Mouse (Mus musculus) embryo, embryonic 9.5 days (tissue): ENCODE measurements around the gene Cfap99.

ENCODE experiments used
- DNase-seq: peaks from one replicate; pipeline ENCODE4 v3.0.0-alpha.2; 2017; ENCODE audit errors: extremely low spot score

Gene Cfap99

DNA sequence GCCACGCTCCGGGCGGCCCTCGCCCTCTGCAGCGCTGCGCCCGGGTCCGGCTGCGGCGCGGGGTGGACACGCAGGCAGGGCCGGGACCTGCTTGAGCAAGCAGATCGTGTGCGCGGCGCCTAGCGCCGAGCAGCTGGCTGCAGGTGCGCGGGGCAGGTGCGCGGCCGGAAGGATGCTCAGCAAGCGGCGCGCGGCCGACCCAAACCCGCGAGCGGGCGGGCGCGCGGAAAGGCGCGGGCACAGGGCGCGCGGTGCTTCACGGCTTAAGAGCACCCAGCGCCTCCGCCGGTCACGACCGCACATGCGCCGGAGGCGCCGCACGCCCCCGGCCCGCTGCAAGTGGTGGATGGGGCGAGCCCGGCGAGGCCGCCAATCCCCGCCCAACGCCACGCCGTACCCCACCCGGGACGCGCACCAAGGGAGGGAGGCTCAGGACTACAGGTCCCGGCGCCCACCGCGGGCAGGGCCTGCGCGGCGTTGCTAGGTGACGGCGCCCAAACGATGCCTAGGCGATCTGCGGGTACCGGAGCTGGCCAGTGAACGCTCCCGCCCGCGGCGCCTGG is at the start of gene Cfap99, which contains the start of gene Zfyve28:
Cfap99 (plus strand) TSS at position 447 of the 563 bp plus-strand sequence.
Zfyve28 (minus strand) TSS at position 296 of the 563 bp plus-strand sequence.
- DNase-seq = peak; percentile 85

DNA sequence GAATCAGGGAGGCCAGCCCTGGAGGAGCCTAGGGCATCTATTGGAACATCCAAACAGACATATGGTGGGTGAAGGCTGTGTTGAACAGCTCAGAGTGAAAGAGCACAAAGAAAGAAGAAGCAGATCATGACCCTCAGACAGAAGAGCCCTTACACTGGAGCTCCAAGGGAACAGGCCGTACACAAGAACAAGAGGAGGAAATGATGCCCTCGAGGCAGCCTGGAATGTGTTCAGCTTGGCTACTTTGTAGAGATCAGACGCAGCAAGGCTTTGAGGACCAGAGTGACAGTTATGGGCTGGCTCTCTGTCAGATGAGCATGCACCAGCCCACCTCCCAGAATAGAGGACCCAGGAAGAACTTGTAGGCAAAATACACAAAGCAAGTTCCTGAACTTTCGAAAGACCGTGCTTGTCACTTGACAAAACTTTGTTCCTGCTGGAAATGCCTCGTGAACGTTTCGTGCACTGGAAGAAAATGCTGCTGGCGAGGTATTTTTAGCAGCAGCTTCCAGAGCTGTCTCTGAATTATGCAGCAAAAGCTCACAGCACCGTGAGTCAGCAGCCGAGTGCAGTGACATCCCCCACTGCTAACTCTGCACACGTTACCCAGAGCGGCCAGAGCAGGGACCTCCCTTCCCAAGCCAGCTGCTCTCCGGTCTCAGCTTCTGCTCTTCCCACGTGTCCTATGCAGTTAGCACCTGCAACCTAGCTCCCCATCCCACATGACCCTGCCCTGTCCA is 46.0 kb upstream of the Cfap99 start:
- no peak for DNase-seq

DNA sequence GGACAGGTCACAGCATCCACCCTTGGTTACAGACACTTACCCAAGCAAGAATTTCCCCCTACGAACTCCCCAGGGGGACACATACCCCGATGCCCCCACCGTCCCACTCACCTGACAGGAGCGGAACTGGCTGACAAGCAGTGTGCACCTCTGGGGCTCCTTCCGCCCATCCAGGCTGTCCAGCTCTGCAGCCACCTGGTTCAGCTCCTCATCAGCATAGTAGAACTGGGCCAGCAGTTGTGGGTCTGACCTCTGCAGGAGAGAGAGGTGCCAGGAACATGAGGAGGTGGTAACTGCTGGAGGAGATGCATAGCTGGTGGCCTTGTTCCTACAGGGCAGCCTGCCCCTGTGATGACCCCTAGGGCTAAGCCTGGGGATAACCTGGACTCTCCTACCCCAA is 45.3 kb upstream of the Cfap99 start:
- DNase-seq = no peak

DNA sequence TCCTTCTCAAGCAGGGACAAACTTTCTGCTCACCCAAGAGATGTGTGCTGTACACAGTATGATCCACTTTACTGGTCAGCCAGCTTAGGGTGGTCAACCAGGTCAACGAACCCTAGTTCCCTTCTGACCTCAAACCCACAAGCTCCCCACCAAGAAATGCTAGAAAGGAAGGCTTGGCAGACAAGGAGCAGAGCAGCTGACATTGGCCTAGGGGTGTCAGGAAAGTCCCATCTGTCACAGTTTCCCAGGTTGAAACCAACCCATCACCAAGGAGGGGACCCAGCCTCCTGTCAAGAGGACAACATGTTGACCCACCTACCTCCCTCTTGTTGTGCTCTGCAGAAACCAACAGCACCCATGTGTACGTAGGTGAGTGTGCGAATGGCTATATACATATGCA is 42.0 kb upstream of the Cfap99 start:
- DNase-seq = no peak

DNA sequence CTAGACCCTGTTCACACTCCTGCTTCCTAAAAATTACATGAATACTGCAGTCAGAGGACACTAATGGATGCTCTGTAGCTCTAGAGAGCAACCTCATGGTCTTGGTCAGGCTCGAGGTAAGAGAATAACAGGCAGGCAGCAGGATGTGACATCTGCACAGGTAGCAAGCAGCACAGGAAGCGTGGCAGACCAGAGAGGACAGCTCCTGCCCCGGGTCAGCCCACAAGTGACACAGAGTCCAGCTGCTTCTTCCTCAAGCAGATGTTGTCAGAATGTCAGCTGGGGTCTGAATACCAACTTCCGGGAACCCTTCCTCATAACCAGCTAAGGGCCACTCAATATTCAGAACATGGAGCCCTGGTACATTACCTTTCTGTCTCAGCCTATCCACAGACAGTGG is 39.3 kb upstream of the Cfap99 start:
- no peak for DNase-seq

DNA sequence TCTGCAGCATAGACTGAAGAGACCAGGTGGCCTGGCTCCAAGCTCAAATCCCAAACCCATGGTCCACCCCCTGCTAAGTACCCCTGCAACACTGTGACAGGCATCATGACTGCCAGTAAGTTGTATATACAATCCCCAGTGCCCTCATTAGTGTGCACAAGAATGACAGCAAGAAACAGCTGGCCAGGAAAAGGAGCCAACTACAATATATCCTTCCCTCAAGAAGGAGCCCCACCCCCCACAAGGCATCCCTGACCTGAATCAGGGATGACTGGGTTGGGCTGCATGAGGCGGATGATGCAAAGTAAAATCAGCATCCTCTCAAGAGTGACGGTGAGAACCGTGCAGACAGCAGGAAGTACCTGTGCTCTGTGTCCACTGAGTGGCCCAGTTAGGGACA is 38.3 kb upstream of the Cfap99 start:
- no peak for DNase-seq

DNA sequence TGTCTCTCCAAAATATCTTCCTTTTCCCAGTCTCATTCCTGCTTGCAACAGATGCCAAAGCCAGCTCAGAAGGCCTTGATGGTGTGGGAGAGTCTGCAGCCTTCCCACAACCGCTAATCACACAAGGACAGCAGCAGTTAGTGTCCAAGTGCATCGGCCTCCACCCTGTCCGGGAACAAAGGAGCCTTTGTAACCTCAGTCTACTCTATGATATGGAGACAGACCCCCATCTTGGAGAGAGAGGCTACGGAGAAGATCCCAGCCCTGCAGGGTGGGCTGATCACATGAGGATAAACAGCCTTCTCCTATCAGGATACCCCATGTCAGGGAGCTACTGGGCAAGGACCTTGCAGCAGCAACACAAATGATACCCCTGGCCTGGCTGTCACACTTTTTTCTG is 36.6 kb upstream of the Cfap99 start:
- DNase-seq = no peak

DNA sequence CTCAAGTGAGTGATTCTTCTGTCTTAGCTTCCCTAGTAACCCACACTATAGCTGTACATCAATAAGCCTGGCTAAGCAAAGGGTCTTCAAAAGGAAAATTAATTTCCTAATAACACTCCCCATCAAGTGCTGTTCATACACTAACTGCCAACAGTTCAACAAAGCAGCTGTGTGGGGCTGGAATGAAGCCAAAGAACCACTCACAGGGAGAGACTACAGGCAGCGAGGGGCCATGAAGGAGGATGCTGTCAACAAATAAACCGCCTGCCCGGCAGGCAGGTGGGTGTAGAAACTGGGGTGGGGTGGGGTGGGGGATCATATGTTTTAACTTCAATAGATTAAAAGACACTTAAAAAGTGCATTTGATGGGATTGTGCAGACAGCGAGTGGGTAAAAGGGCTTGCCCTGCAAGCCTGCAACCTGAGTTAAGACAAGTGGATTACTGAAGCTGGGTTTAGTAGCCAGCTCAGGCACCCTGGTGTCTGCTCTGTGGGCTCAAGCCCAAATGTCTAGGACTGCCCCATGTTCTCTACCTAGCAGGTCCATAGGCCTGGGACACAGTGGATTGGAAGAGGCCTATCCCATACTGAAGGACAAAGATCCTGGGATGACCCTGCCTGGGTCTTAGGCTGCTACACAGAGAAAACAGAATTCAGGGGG is 36.0 kb upstream of the Cfap99 start:
- DNase-seq = no peak

DNA sequence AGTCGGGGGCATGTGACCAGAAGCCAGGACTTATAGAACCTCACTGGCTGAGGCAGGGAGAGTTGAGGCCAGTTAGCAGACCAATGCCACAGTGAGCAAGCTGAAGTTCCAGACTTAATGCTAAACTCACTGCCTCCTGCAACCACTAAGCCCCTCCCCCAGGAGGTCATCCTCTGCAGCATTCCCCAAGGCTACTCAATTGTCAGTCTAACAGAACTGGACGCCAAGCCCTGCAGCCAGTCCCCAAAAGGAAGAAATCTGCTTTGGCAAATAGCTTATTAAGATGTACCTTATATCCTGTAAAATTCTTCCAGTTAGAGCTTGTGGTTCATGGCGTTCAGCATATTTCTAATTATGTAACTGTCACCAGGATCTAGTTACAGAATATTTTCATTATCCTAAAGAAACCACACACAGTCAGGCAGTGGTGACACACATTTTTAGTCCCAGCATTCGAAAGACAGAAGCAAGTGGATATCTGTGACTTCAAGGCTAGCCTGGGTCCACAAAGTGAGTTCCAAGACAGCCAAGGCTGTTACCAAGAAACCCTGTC is 35.4 kb upstream of the Cfap99 start:
- no peak for DNase-seq

DNA sequence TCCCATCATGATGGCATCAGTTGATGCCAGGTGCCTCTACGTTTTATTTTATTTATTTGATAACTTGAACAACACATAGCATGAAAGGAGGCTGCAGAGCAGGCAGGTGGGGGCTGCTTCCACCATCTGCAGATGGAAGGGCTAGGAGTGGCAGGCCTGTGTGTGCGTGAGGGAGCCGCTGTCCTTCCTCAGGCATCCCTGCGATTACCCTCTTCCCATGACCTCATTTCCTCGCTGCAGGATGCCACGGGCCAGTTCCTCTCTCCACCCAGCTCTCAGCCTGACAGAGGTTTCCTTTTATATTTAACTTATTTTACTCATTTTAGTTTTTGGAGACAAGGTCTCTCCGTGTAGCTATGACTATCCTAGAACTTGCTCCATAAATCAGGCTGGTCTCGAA is 34.1 kb upstream of the Cfap99 start:
- DNase-seq = no peak

DNA sequence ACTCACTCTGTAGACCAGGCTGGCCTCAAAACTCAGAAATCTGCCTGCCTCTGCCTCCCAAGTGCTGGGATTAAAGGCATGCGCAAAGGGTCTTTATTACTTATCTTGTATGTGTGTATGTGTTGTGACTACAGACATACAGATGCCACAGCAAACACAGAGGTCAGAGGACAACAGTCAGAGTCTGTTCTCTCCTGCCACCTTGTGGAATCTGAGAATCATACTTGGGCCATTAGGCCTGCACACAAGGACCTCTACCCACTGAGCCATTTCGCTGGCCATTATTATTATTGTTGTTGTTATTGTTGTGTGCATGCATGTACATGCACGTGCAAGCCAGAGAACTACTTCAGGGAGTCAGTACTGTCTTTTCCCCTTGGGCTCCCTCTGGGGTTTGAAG is 33.2 kb upstream of the Cfap99 start:
- DNase-seq = no peak

DNA sequence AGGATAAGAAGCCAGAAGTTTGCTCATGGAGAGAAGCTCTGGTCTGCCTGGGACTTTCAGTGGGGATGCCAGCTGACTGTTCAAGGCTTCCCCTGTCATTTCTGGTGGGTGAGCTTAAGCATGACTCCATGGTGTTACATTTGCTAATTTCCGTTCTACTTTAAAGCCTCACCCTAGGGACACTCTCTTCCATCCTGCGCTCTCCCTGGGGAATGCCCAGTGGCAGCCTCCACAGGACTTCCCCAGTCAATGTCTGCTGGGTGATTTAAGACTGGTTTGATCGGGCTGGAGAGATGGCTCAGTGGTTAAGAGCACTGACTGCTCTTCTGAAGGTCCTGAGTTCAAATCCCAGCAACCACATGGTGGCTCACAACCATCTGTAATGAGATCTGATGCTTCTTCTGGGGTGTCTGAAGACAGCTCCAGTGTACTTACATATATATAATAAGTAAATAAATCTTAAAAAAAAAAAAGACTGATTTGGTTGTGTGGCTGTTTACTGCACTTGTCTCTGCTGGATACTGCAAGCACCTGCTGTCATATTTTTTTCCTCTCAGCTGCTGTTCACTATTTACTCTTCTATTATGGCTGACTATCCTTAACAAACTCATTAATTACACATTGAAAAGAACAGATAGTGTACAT is 29.1 kb upstream of the Cfap99 start:
- no peak for DNase-seq

DNA sequence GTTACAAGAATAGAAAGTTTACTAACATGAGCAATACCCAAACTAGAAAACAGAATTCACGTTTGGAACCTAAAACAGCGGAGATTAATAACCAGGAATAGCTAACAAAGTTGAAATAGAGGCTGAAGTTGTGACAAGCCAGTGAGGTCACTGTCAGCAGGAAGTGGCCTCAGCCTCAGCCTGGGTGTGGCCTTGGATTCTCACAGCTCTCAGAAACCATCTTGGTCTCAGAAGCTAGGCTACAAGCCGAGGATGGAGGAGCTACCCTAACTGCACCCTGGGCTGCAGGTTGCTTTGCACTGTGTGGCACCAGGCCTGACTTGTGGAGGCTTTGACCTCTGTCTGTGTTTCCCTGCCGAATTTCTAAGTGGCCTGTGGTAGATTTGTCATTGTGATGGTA is 22.3 kb upstream of the Cfap99 start:
- DNase-seq = no peak

DNA sequence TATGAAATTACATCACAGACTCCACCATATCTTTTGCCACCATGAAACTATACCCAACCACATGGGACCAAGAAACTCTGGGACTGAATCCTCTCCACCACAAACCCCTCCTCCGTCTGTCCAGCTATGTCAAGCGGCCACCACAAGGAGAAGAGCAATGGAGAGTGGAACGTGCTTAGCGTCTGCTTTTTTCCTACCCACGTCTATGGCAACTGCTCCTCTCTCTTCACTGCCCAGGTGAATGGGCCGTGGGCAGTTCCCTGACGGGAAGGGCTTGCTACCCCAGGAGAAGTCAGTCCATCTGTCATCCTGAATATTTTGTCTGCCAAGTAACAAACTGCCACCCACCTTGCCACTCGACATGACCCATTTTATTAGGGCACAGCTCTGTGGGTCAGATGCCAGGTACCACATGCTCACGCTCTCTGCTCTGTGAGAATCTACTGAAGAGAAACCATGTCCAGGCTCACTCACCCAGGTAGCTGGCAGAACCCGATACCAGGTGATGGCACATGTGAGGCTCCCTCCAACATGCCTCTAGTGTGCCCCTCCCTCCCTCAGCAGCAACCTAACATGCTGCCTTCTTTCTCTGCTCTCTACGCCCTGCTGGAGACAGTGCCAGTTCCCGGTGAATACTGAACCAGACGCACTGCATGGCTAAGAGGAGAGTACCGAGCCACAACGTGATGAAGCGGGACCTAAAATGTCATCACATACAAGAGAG is 19.0 kb upstream of the Cfap99 start:
- no peak for DNase-seq

DNA sequence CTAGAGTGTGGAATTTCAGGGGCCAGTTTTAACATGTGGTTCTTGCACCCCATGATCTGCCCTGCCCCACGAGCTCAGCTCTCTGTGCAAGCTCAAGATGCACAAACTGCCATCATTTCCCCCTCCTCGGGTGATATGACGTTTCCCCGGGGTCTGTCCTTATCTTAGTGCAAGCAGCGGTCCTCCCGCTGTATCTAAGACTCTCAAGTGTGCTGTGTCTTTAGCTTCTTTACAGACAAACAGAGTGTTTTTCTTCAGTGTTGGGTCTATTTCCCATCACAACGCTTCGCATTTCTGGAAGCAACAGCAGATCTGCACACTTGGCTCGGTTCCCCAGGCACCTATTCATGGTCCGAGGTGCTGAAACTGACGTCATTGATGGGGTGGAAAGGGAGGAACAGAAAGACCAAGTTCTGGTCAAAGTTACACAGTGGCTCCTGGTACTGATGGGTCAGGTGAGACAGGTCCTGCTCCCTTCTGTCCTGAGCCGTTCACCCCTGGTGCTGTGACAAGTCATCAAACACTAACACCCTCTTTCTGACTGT is 18.4 kb upstream of the Cfap99 start:
- no peak for DNase-seq

DNA sequence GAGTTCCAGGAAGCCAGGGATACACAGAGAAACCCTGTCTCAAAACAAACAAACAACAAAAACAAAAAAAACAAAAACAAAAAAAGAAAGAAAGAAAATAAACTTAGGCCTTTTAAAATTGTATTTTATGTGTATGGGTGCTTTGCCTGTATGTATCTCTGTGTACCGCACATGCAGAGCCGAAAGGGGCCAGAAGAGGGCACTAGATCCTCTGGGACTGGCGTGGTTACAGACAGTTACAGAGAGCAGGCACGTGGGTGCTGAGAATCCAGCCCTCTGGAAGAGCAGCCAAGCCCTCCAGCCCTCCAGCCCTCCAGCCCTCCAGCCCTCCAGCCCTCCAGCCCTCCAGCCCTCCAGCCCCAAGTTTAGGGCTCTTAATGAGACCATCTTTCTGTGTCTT is 16.7 kb upstream of the Cfap99 start:
- DNase-seq = peak; percentile 37

DNA sequence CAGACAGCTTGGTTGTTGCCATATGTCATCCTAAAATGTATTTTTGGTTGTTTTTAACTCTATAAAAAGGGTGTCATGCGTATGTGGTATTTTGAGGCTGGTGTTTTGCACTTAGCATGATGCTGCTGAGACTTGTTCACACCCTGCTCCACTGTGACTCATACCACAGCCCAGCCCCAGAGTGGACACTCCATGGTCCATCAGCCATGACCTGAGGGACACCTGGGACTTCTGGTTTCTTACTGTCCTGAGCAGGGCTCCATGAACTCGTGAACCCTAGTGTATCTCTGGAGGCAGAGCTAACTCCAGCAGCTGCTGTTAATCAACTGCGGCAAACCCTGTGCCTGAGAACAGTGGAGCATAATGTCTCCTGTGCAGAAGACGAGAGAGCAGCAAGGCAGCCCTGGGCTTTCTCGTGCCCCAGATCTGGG is 15.1 kb upstream of the Cfap99 start:
- DNase-seq = no peak

DNA sequence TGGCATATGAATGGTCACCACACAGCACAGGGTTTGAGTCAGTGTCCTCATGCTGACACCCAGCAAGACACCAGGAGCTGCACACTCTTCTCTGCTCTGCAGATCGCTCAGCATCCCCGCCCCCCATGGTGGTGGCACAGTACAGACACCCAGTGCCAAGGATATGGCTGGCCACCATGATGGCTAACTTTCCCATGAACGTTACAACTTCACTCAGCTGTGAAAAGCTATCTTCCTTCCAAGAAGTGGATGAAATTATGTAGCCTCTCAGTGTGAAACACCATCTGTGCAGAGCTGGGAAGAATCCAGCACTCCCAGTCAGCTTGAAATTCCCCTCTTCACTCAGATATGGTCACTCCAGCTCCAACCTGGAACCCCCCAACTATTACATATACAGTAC is 14.1 kb upstream of the Cfap99 start:
- DNase-seq = no peak

DNA sequence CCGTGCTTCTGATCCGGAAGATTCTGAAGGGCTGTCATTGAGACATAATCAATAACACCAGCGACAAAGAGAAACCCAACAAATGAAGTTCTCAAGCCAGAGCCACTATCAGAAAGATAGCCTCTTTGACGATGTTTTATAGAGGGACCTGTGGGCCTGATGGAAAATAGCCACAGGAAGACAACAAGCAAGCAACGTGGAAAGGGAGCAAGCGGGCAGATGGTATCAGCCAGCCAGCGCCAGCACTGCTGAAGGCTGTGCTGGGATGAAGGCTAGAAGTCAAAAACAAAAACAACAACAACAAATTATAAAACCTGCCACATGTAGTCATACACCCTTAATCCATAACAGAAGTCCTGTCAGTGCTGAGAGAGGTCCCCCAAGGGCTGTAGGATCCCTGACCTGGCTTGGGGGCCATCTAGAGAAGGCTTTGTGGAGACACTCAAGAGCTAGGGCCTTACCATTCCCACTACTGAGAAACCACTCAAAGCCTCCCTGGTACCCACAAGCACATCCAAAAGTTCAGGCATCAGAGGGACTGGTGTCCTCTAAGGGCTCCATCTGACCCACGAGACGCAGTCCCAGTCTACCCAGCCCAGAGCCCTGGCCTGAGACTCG is 13.6 kb upstream of the Cfap99 start:
- DNase-seq = no peak

DNA sequence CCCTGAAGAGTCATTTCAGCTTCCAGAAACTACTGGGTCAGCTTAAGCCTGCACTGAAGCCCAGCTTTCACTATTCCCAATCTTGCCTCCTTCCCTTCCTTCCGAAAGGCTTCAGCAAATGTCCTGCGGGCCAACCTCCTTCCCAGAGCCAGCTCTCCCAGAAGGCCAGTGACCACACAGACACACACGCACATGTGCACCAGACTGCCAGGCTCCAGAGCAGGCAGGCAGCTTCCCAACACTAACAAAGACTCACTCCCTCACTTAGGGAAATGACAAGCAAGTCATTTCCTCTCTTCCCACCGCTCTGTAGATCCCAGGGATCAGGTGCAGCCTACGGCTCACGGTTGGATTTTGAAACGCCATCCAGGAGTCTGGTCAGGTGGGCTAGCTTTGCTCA is 12.2 kb upstream of the Cfap99 start:
- DNase-seq = no peak

DNA sequence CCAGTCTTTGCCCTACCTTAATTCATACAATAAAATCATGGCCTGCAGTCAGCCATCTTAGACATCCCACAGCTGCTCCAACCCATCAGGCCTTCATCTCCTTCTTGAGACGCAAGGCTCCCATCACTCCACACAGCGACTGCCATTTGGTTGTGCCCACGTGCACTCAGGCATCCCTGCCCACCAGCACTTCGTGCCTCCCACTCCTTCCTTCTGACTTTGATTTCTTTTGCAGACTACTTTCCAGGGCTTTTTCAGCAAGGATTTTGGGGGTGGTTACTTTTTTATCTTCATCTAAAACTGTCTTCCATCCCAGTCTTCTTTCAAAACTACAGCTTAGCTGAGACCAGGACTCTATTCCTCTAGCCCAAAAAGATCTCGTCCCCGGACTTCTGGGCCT is 11.7 kb upstream of the Cfap99 start:
- no peak for DNase-seq
